In the genomic region with DNA sequence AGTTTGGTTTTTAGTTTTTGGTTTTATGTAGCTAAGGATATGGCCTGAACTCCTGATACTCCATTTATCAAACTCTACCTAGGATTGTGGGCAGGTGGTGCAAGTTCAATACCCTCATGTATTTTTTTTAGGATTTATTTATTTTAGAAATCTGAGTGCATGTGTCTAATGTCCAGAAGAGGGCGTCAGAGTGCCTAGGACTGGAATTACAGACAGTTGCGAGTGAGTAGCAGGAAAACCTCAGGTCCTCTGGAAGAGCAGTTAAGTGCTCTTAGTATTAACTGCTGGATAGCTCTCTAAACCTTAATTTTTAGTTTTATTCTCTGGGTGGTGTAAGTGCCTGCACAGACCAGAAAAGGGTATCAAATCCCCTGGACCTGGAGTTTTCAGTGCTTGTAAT, we compare ENCODE assay signal across 9 mouse cellular contexts. TPM values are rescaled to one million over a fixed set of nuclear protein-coding genes. Genes with fewer than 3 reads are reported as not detected.
A peak's percentile ranks its signal among the peaks of the same experiment; 100 is the strongest.
DNase-seq lines count a peak whose midpoint lies in the region; ATAC-seq and TF ChIP-seq lines count a peak whose summit lies in the region.
"Had no signal": no experiment of that assay in that cellular context is flagged by ENCODE, and none has a peak within 500 bp of the region (broad histone marks: within the 10 kb centered on the region; RNA-seq: fewer than 3 reads in every experiment).

No protein-coding gene starts in this region.

- no peak overlapping the region for H3K4me3 ChIP-seq in intestine, postnatal 0 days (ENCODE audit: low read depth, low read length)
- no peak overlapping the region for H3K4me3 ChIP-seq in intestine, embryonic 16.5 days (ENCODE audit: low read length)
- no peak overlapping the region for H3K4me3 ChIP-seq in lung, embryonic 14.5 days (ENCODE audit: low read depth, low read length)
- H3K4me3 ChIP-seq: midbrain, embryonic 12.5 days had no signal

- H3K27ac ChIP-seq in intestine, postnatal 0 days (ENCODE audit: low read depth, low read length): no peak overlapping the region
- H3K27ac ChIP-seq in intestine, embryonic 16.5 days (ENCODE audit: low read length): no peak overlapping the region
- H3K27ac ChIP-seq in lung, embryonic 14.5 days (ENCODE audit: low read depth): no peak overlapping the region
- H3K27ac ChIP-seq: midbrain, embryonic 12.5 days had no signal

- no peak for ATAC-seq in intestine, postnatal 0 days
- ATAC-seq in intestine, embryonic 16.5 days: no peak
- no peak for ATAC-seq in lung, embryonic 14.5 days (ENCODE audit: insufficient read depth)

- 0 out of 2 replicates have a peak, but pooled peaks cover 6% of the 10 kb centered on the region for H3K4me1 ChIP-seq in intestine, postnatal 0 days (replicated peaks; ENCODE audit: control insufficient read depth, insufficient read depth, low read length)
- H3K4me1 ChIP-seq in intestine, embryonic 16.5 days (ENCODE audit: control insufficient read depth, insufficient read depth, low read length): 0 out of 2 replicates have a peak, but pooled peaks cover 6% of the 10 kb centered on the region
- no peaks in the 10 kb centered on the region for H3K4me1 ChIP-seq in lung, embryonic 14.5 days (ENCODE audit: insufficient read depth)
- H3K4me1 ChIP-seq: midbrain, embryonic 12.5 days had no signal

- no peak overlapping the region for H3K4me2 ChIP-seq in intestine, postnatal 0 days (replicated peaks; ENCODE audit: low read depth)
- H3K4me2 ChIP-seq in intestine, embryonic 16.5 days (ENCODE audit: low read depth, low read length): no peak overlapping the region
- no peak overlapping the region for H3K4me2 ChIP-seq in lung, embryonic 14.5 days
- H3K4me2 ChIP-seq: midbrain, embryonic 12.5 days had no signal

- H3K9me3 ChIP-seq in intestine, postnatal 0 days (ENCODE audit: control insufficient read depth): no peaks in the 10 kb centered on the region
- no peaks in the 10 kb centered on the region for H3K9me3 ChIP-seq in intestine, embryonic 16.5 days (ENCODE audit: control insufficient read depth, low read length)
- H3K9me3 ChIP-seq in lung, embryonic 14.5 days (ENCODE audit: low read depth, low read length): no peaks in the 10 kb centered on the region; the same call in 1 of the 2 replicates

- peak; percentile 71 for TF ChIP-seq CTCF in intestine, postnatal 0 days (IDR thresholded peaks at IDR 0.05; ENCODE audit: low read depth)
- TF ChIP-seq CTCF in lung, embryonic 14.5 days (IDR thresholded peaks at IDR 0.05; ENCODE audit: low read depth): peak; percentile 42

- H3K36me3 ChIP-seq in intestine, postnatal 0 days (ENCODE audit: control insufficient read depth, insufficient read depth): no peaks in the 10 kb centered on the region
- no peaks in the 10 kb centered on the region for H3K36me3 ChIP-seq in intestine, embryonic 16.5 days (ENCODE audit: control insufficient read depth, insufficient read depth, low read length)
- no peaks in the 10 kb centered on the region for H3K36me3 ChIP-seq in lung, embryonic 14.5 days (ENCODE audit: insufficient read depth)

- DNase-seq in B cell, adult 2 months: peak; percentile 35 to 40
- DNase-seq in NIH3T3 (ENCODE audit: low read depth): peak; percentile 59
- DNase-seq in lung, embryonic 14.5 days: peak; percentile 36
- no peak for DNase-seq in urinary bladder, postnatal 36 days (ENCODE audit: low spot score in 2 of 2)
- no peak for DNase-seq in heart, adult 18-20 months
- DNase-seq: adrenal gland, postnatal 25 days had no signal

- no peaks in the 10 kb centered on the region for H3K27me3 ChIP-seq in intestine, postnatal 0 days (replicated peaks; ENCODE audit: control insufficient read depth, insufficient read depth, low read length)
- H3K27me3 ChIP-seq in intestine, embryonic 16.5 days (replicated peaks; ENCODE audit: control insufficient read depth, insufficient read depth, low read length): no peaks in the 10 kb centered on the region
- no peaks in the 10 kb centered on the region for H3K27me3 ChIP-seq in lung, embryonic 14.5 days (ENCODE audit: insufficient read depth, low read length)
- H3K27me3 ChIP-seq: midbrain, embryonic 12.5 days had no signal

- no peak overlapping the region for H3K9ac ChIP-seq in intestine, postnatal 0 days (ENCODE audit: low read depth, low read length)
- no peak overlapping the region for H3K9ac ChIP-seq in intestine, embryonic 16.5 days (ENCODE audit: low read depth, low read length)
- no peak overlapping the region for H3K9ac ChIP-seq in lung, embryonic 14.5 days
- H3K9ac ChIP-seq: midbrain, embryonic 12.5 days had no signal

- 46% methylated on average over 2 of the region's 2 CpGs for WGBS in intestine, postnatal 0 days
- WGBS in intestine, embryonic 16.5 days: 45% methylated on average over 2 of the region's 2 CpGs
- WGBS in lung, embryonic 14.5 days: 24% methylated on average over 2 of the region's 2 CpGs

RNA-seq across cellular contexts. Expression of gene Kdm7a, which starts 19.4 kb away (rescaled TPM):
- polyA plus RNA-seq in intestine, postnatal 0 days (2015; fragmentation: Nextera tagmentation; extraction: Ambion mirVana): 2.3 and 2.9 TPM in 2 replicates
- polyA plus RNA-seq in intestine, embryonic 16.5 days (2015; fragmentation: Nextera tagmentation; extraction: Ambion mirVana): 3.9 and 4.0 TPM in 2 replicates
- 6.8 and 7.0 TPM in 2 replicates for polyA plus RNA-seq in lung, embryonic 14.5 days (2014; fragmentation: Nextera tagmentation; extraction: Ambion mirVana)
- total RNA-seq in heart, adult 18-20 months (2021): 10 to 100 TPM; 18.7 to 18.8 TPM

Comparison
In these comparisons a context has a peak if more than half of its experiments do, and no peak if none do; other contexts are left out.
1. DNase-seq: peak in B cell, adult 2 months (2 of 2), NIH3T3 (single experiment) and lung, embryonic 14.5 days (single experiment); none in urinary bladder, postnatal 36 days (0 of 2) and heart, adult 18-20 months (0 of 2).